Mouse (Mus musculus) ES-Bruce4 (cell line): Measurements from ENCODE around the gene Zfp385b.

Experiments
- CTCF ChIP-seq: IDR thresholded peaks from one replicate; pipeline ENCODE4 v1.8.1; 2011; ENCODE audit warnings: low read depth, low read length
- EP300 ChIP-seq: IDR thresholded peaks from 2 replicates; pipeline ENCODE4 v1.6.1; 2011; ENCODE audit warnings: low read depth, low read length; ENCODE audit not compliant: insufficient read depth
- POLR2A ChIP-seq: IDR thresholded peaks from one replicate; pipeline ENCODE4 v1.8.1; 2011; ENCODE audit warnings: low read length; ENCODE audit not compliant: insufficient read depth

DNA sequence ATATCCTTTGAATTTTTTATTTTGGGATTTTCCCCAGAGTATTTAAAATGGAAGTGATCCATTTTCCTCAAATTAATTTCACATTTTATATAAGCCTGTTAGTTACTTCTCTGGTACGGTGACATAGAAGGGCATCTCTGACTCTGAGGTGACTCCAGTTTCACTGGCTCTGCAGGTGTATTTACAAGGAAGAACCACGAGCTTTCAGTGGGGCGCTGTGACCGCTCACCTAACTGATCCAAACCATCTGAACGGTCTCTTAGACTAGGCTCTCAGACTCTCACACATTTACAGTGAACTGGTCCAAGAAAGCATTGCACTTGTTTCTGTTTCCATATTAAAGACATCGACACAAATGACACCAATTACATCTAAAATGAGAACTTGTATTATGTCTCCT is 361.0 kb downstream of the Zfp385b start:
- TF ChIP-seq CTCF (peak; percentile 9), POLR2A (no peak), EP300 (no peak)
